Mouse (Mus musculus) thymus, adult 2 months (tissue): ENCODE measurements around the gene Rph3al. TPM values are rescaled to one million over a fixed set of nuclear protein-coding genes. Genes with fewer than 3 reads are reported as not detected.

Experiments used
- DNase-seq: peaks from one replicate; pipeline ENCODE4 v3.0.0; 2021
- H3K27ac ChIP-seq: fragments of 200-500 bp; 2 replicates; pipeline ENCODE4 v1.5.1; 2012; ENCODE audit warnings: low read length, control low read depth; ENCODE audit not compliant: control insufficient read depth, insufficient read depth
- H3K27me3 ChIP-seq: fragments of 200-500 bp; 2 replicates; pipeline ENCODE4 v1.6.1; 2012; ENCODE audit warnings: mild to moderate bottlenecking, low read length, moderate library complexity, mixed read lengths; ENCODE audit not compliant: control insufficient read depth, insufficient read depth
- H3K36me3 ChIP-seq: fragments of 200-500 bp; 2 replicates; pipeline ENCODE4 v1.6.1; 2012; ENCODE audit warnings: mild to moderate bottlenecking, low read length, moderate library complexity; ENCODE audit not compliant: control insufficient read depth, insufficient read depth
- H3K4me1 ChIP-seq: fragments of 200-500 bp; replicated peaks from 2 replicates; pipeline ENCODE4 v1.6.1; 2012; ENCODE audit warnings: low read length; ENCODE audit not compliant: control insufficient read depth, insufficient read depth
- H3K4me3 ChIP-seq: fragments of 200-500 bp; 2 replicates; pipeline ENCODE4 v1.5.1; 2012; ENCODE audit warnings: mild to moderate bottlenecking, low read length, control low read depth, moderate library complexity; ENCODE audit not compliant: control insufficient read depth, insufficient read depth
- CTCF ChIP-seq: fragments of 200-500 bp; IDR thresholded peaks from 2 replicates; pipeline ENCODE4 v1.5.1; 2012; ENCODE audit warnings: mild to moderate bottlenecking, control low read depth, low read length, moderate library complexity, borderline replicate concordance; ENCODE audit not compliant: control insufficient read depth, poor library complexity, insufficient read depth; ENCODE audit errors: extremely low read depth
- POLR2A ChIP-seq: fragments of 200-500 bp; IDR thresholded peaks from 2 replicates; pipeline ENCODE4 v1.6.1; 2012; ENCODE audit warnings: mild to moderate bottlenecking, low read length, control low read depth, moderate library complexity; ENCODE audit not compliant: control insufficient read depth, poor library complexity, insufficient read depth; ENCODE audit errors: extremely low read depth
- WGBS: fragments of 180-500 bp; shearing (Covaris S2); methylation state at CpG from one replicate; pipeline ENCODE4 v1.1.7; 2018; 5-methylcytosine and 5-hydroxymethylcytosine counted together
- polyA plus RNA-seq: library from polyadenylated mRNA; depleted of rRNA; stranded (reverse); fragments of >200 nt; gene quantifications from 2 replicates; pipeline ENCODE4 v1.2.3, GENCODE M21; 2012

Gene Rph3al
- polyA plus RNA-seq, 1 experiment: 7.6 TPM

GRCm38 (mm10) chr11:75965674-75966400, 27.6 kb upstream of the Rph3al start:
- H3K27ac ChIP-seq: no peak overlapping the region
- WGBS: 14% methylated on average over 28 of the region's 28 CpGs
- H3K4me3 ChIP-seq: peak overlapping the region; percentile 81
- TF ChIP-seq POLR2A (no peak), CTCF (no peak)
- H3K4me1 ChIP-seq: peaks cover 18% of the 10 kb centered on the region
- H3K36me3 ChIP-seq: no peaks in the 10 kb centered on the region
- no peak for DNase-seq
- H3K27me3 ChIP-seq: no peaks in the 10 kb centered on the region

GRCm38 (mm10) chr11:75964476-75964730, 26.2 kb upstream of the Rph3al start:
- over 99% methylated on average over 4 of the region's 4 CpGs for WGBS
- TF ChIP-seq CTCF: no peak
- no peak for TF ChIP-seq POLR2A
- DNase-seq: no peak
- Histone ChIP-seq H3K27me3 (no peaks in the 10 kb centered on the region), H3K36me3 (no peaks in the 10 kb centered on the region), H3K27ac (no peak overlapping the region), H3K4me1 (peaks cover 18% of the 10 kb centered on the region), H3K4me3 (no peak overlapping the region)

- Histone ChIP-seq H3K4me3 (no peak overlapping the region), H3K27me3 (no peaks in the 10 kb centered on the region), H3K27ac (no peak overlapping the region), H3K4me1 (peaks cover 18% of the 10 kb centered on the region), H3K36me3 (no peaks in the 10 kb centered on the region)
- DNase-seq: no peak
- no peak for TF ChIP-seq CTCF
- no peak for TF ChIP-seq POLR2A
- 93% methylated on average over 11 of the region's 11 CpGs for WGBS
Observed at GRCm38 (mm10) chr11:75963730-75964475, 25.7 kb upstream of the Rph3al start.

GRCm38 (mm10) chr11:75961782-75962181, 23.6 kb upstream of the Rph3al start:
- no peaks in the 10 kb centered on the region for H3K36me3 ChIP-seq
- TF ChIP-seq CTCF (no peak), POLR2A (no peak)

GRCm38 (mm10) chr11:75957124-75957832, 19.0 kb upstream of the Rph3al start:
- Histone ChIP-seq H3K36me3 (no peaks in the 10 kb centered on the region), H3K4me3 (no peak overlapping the region), H3K27ac (no peak overlapping the region), H3K27me3 (no peaks in the 10 kb centered on the region), H3K4me1 (peaks cover 14% of the 10 kb centered on the region)
- no peak for DNase-seq
- no peak for TF ChIP-seq POLR2A
- no peak for TF ChIP-seq CTCF
- 85% methylated on average over 17 of the region's 17 CpGs for WGBS

More at GRCm38 (mm10) chr11:75961782-75962181, 23.6 kb upstream of the Rph3al start:
- DNase-seq: no peak
- Histone ChIP-seq H3K4me1 (peaks cover 23% of the 10 kb centered on the region), H3K27ac (no peak overlapping the region), H3K27me3 (no peaks in the 10 kb centered on the region), H3K4me3 (no peak overlapping the region)
- WGBS: 61% methylated on average over 7 of the region's 7 CpGs

- 7% methylated on average over 8 of the region's 8 CpGs for WGBS
- Histone ChIP-seq H3K36me3 (no peaks in the 10 kb centered on the region), H3K27me3 (no peaks in the 10 kb centered on the region), H3K4me1 (peaks cover 8% of the 10 kb centered on the region), H3K4me3 (no peak overlapping the region), H3K27ac (no peak overlapping the region)
- TF ChIP-seq POLR2A: no peak
- no peak for TF ChIP-seq CTCF
- DNase-seq: no peak
Observed at GRCm38 (mm10) chr11:75956651-75957050, 18.4 kb upstream of the Rph3al start.
